Mouse (Mus musculus) intestine, embryonic 16.5 days (tissue): ENCODE data around the gene Acoxl. TPM values are rescaled to one million over a fixed set of nuclear protein-coding genes. Genes with fewer than 3 reads are reported as not detected.

Experiments used
- ATAC-seq: fragments of 200-750 bp; cut with Nextera tagmentation; 2 replicates; pipeline ENCODE4 v1.8.0; 2017; ENCODE audit warnings: moderate TSS enrichment, moderate library complexity
- H3K27ac ChIP-seq: fragments of 300-500 bp; sonication (generic); 2 replicates; pipeline ENCODE4 v1.5.1; 2014; ENCODE audit warnings: mild to moderate bottlenecking, low read length
- H3K27me3 ChIP-seq: fragments of 300-500 bp; sonication (generic); replicated peaks from 2 replicates; pipeline ENCODE4 v1.6.1; 2014; ENCODE audit warnings: low read length, control low read depth, mixed read lengths; ENCODE audit not compliant: control insufficient read depth, insufficient read depth
- H3K36me3 ChIP-seq: fragments of 300-500 bp; sonication (generic); 2 replicates; pipeline ENCODE4 v1.6.1; 2014; ENCODE audit warnings: low read length, control low read depth; ENCODE audit not compliant: control insufficient read depth, insufficient read depth
- H3K4me1 ChIP-seq: fragments of 300-500 bp; sonication (generic); 2 replicates; pipeline ENCODE4 v1.6.1; 2014; ENCODE audit warnings: low read length, control low read depth, mixed read lengths; ENCODE audit not compliant: control insufficient read depth, insufficient read depth
- H3K4me2 ChIP-seq: fragments of 300-500 bp; sonication (generic); 2 replicates; pipeline ENCODE4 v1.6.1; 2014; ENCODE audit warnings: low read depth, low read length, control low read depth
- H3K4me3 ChIP-seq: fragments of 300-500 bp; sonication (generic); 2 replicates; pipeline ENCODE4 v1.5.1; 2014; ENCODE audit warnings: mild to moderate bottlenecking, low read length
- H3K9ac ChIP-seq: fragments of 300-500 bp; sonication (generic); 2 replicates; pipeline ENCODE4 v1.6.1; 2014; ENCODE audit warnings: low read depth, low read length
- H3K9me3 ChIP-seq: fragments of 300-500 bp; sonication (generic); 2 replicates; pipeline ENCODE4 v1.6.1; 2016; ENCODE audit warnings: low read length, control low read depth; ENCODE audit not compliant: control insufficient read depth
- WGBS: fragments of 180-500 bp; shearing (Covaris S2); extraction: QIAGEN DNeasy Blood & Tissue Kit; methylation state at CpG from one replicate; pipeline ENCODE4 v1.1.7; 2014; 5-methylcytosine and 5-hydroxymethylcytosine counted together
- polyA plus RNA-seq: library from polyadenylated mRNA; unstranded; fragments of >200 nt; fragmentation: Nextera tagmentation; extraction: Ambion mirVana; gene quantifications from 2 replicates; pipeline ENCODE4 v1.2.1, GENCODE M21; 2015

Acoxl gene
- polyA plus RNA-seq, 1 experiment from 2014 or later, result 0.10 TPM

- H3K27ac ChIP-seq, result no peak overlapping the region
- 24% methylated on average over 2 of the region's 2 CpGs for WGBS
- no peaks in the 10 kb centered on the region for H3K9me3 ChIP-seq
- no peaks in the 10 kb centered on the region for H3K27me3 ChIP-seq
- ATAC-seq, result no peak
- peaks cover 3% of the 10 kb centered on the region; the same call in 1 of the 2 replicates for H3K4me1 ChIP-seq
- H3K36me3 ChIP-seq, result no peaks in the 10 kb centered on the region
- no peak overlapping the region for H3K9ac ChIP-seq
- H3K4me3 ChIP-seq, result no peak overlapping the region
- H3K4me2 ChIP-seq, result no peak overlapping the region
Observed at GRCm38 (mm10) chr2:127961154-127961553, 122.5 kb downstream of the Acoxl start.

- H3K4me3 ChIP-seq, result no peak overlapping the region
- no peaks in the 10 kb centered on the region for H3K27me3 ChIP-seq
- no peak for ATAC-seq
- H3K9me3 ChIP-seq, result no peaks in the 10 kb centered on the region
- 56% methylated on average over 4 of the region's 4 CpGs for WGBS
- peaks cover 3% of the 10 kb centered on the region; the same call in 1 of the 2 replicates for H3K4me1 ChIP-seq
- H3K9ac ChIP-seq, result no peak overlapping the region
- no peaks in the 10 kb centered on the region for H3K36me3 ChIP-seq
- no peak overlapping the region for H3K27ac ChIP-seq
- no peak overlapping the region for H3K4me2 ChIP-seq
Observed at GRCm38 (mm10) chr2:127961802-127962433, 123.2 kb downstream of the Acoxl start.

- H3K27ac ChIP-seq, result no peak overlapping the region
- 73% methylated on average over 2 of the region's 2 CpGs for WGBS
- ATAC-seq, result no peak
Observed at GRCm38 (mm10) chr2:127968944-127969343, 130.3 kb downstream of the Acoxl start.

DNA sequence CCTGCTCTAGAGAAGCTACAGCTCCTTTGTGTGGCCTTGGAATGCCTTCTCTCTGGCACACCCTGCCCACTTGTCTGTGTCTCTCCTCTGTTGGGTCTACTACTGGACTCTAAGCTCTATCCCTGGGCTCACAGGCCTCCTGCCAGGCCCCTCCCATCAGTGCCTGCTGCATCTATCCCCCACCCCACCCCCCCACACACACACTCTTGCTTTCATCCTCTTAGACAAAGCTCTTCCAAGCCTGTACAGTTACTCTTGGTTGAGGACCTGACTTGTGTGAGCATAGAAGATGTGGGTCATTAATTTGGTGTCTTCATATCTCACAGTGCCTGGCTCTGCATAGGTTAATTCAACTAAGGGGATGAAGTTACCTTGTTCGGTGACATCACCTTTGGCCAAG is 137.6 kb downstream of the Acoxl start:
- WGBS, result 93% methylated on average over 1 of the region's 1 CpGs
- H3K9ac ChIP-seq, result no peak overlapping the region
- no peak for ATAC-seq

More at GRCm38 (mm10) chr2:127968944-127969343, 130.3 kb downstream of the Acoxl start:
- no peak overlapping the region for H3K4me3 ChIP-seq
- H3K4me2 ChIP-seq, result no peak overlapping the region
- no peak overlapping the region for H3K9ac ChIP-seq
- H3K4me1 ChIP-seq, result no peaks in the 10 kb centered on the region
- no peaks in the 10 kb centered on the region for H3K27me3 ChIP-seq
- H3K9me3 ChIP-seq, result no peaks in the 10 kb centered on the region
- H3K36me3 ChIP-seq, result no peaks in the 10 kb centered on the region

DNA sequence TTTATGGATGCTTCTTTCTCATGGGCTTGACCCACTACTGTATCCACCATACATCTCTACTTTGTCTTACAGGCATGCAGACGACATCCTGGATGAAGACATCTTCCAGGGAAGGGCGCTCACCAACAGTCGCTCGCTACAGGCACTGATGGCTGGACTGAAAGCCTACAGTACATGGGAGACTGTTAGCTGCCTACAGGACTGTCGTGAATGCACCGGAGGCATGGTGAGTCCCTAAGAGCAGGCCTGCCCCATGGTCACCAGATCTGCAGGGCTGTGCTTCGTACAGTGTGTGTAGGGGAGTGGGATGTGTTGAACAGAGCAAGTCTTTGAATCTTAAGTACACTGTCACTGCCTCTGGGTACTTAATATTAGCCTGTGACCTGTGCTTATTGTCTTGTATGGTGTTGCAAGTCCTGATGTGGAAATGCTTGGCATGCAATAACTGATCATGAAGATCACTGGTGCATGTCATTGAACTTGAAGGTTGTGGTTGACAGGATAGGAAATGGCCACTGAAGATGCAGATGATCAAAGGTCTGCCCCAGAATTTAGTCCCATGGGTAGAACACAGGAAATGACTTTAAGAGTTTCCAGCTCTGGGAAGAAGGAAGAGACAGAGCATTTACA is 140.0 kb downstream of the Acoxl start:
- no peak for ATAC-seq
- H3K4me1 ChIP-seq, result no peaks in the 10 kb centered on the region

More for the DNA sequence above, 137.6 kb downstream of the Acoxl start:
- H3K27me3 ChIP-seq, result no peaks in the 10 kb centered on the region
- no peak overlapping the region for H3K4me3 ChIP-seq
- H3K4me1 ChIP-seq, result no peaks in the 10 kb centered on the region
- H3K4me2 ChIP-seq, result no peak overlapping the region
- no peaks in the 10 kb centered on the region for H3K9me3 ChIP-seq
- H3K36me3 ChIP-seq, result no peaks in the 10 kb centered on the region
- no peak overlapping the region for H3K27ac ChIP-seq

GRCm38 (mm10) chr2:127982610-127983009 is 143.9 kb downstream of the Acoxl start:
- Histone ChIP-seq H3K4me2 (no peak overlapping the region), H3K4me1 (no peaks in the 10 kb centered on the region), H3K36me3 (no peaks in the 10 kb centered on the region), H3K4me3 (no peak overlapping the region), H3K27me3 (no peaks in the 10 kb centered on the region), H3K27ac (no peak overlapping the region), H3K9ac (no peak overlapping the region), H3K9me3 (no peaks in the 10 kb centered on the region)
- no peak for ATAC-seq
- WGBS, result 54% methylated on average over 3 of the region's 3 CpGs

More for the DNA sequence above, 140.0 kb downstream of the Acoxl start:
- WGBS, result 88% methylated on average over 7 of the region's 7 CpGs
- Histone ChIP-seq H3K4me2 (no peak overlapping the region), H3K4me3 (no peak overlapping the region), H3K36me3 (no peaks in the 10 kb centered on the region), H3K9me3 (no peaks in the 10 kb centered on the region), H3K9ac (no peak overlapping the region), H3K27me3 (no peaks in the 10 kb centered on the region), H3K27ac (no peak overlapping the region)

- H3K27me3 ChIP-seq, result no peaks in the 10 kb centered on the region
- no peak overlapping the region for H3K4me2 ChIP-seq
- no peaks in the 10 kb centered on the region for H3K4me1 ChIP-seq
- ATAC-seq, result no peak
- 74% methylated on average over 4 of the region's 4 CpGs for WGBS
- no peak overlapping the region for H3K9ac ChIP-seq
- H3K27ac ChIP-seq, result no peak overlapping the region
- H3K36me3 ChIP-seq, result no peaks in the 10 kb centered on the region
- H3K4me3 ChIP-seq, result no peak overlapping the region
- H3K9me3 ChIP-seq, result no peaks in the 10 kb centered on the region
Observed at GRCm38 (mm10) chr2:127983301-127983700, 144.6 kb downstream of the Acoxl start.

DNA sequence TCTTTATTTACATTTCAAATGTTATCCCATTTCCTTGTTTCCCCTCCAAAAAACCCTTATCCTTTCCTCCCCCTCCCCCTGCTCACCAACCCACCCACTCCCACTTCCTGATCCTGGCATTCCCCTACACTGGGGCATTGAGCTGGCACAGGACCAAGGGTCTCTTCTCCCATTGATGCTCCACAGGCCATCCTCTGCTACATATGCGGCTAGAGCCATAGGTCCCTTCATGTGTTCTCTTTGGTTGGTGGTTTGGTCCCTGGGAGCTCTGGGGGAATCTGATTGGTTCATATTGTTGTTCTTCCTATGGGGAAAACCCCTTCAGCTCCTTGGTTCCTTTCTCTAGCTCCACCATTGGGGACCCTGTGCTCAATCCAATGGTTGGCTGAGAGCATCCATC is 145.3 kb downstream of the Acoxl start:
- Histone ChIP-seq H3K9me3 (no peaks in the 10 kb centered on the region), H3K36me3 (no peaks in the 10 kb centered on the region), H3K4me2 (no peak overlapping the region), H3K27ac (no peak overlapping the region), H3K4me1 (no peaks in the 10 kb centered on the region), H3K27me3 (no peaks in the 10 kb centered on the region), H3K4me3 (no peak overlapping the region), H3K9ac (no peak overlapping the region)
- no peak for ATAC-seq
- WGBS, result 88% methylated on average over 1 of the region's 1 CpGs

DNA sequence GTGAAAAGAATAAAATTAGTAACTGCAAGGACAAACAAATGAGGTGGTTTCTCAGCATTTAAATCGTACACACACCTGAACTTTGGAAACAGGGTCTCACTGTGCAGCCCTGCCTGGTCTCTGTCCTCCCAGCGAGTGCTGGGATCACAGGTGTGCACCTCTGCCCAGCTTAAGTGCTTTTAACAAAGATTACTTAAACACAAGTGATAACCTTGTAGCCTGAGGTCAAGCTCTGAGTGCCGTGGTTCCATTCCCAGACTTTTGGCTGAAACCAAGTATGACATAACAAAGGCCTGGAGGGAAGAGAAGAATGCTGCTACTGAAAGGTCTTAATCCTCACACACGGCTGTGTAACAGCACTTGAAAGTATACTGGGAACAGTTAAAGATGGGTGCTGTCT is 149.0 kb downstream of the Acoxl start:
- no peak for ATAC-seq
- H3K4me2 ChIP-seq, result no peak overlapping the region
- H3K4me3 ChIP-seq, result no peak overlapping the region
- no peaks in the 10 kb centered on the region for H3K27me3 ChIP-seq
- no peaks in the 10 kb centered on the region for H3K9me3 ChIP-seq
- H3K36me3 ChIP-seq, result no peaks in the 10 kb centered on the region
- no peaks in the 10 kb centered on the region for H3K4me1 ChIP-seq
- WGBS, result 30% methylated on average over 4 of the region's 4 CpGs
- H3K9ac ChIP-seq, result no peak overlapping the region
- no peak overlapping the region for H3K27ac ChIP-seq
